Mouse (Mus musculus): Measurements from ENCODE around the gene Wnt4.

- TF ChIP-seq POLR2A (IDR thresholded peaks at IDR 0.05; ENCODE audit: borderline replicate concordance, extremely low read depth, low read depth, low read length): no peak
- no peak for TF ChIP-seq CTCF (IDR thresholded peaks at IDR 0.05; ENCODE audit: insufficient read depth, low read length)
Observed at GRCm38 (mm10) chr4:137345790-137346189, 68.5 kb downstream of the Wnt4 start.
